Mouse (Mus musculus): Measurements from ENCODE around the gene Rnf169. TPM values are rescaled to one million over a fixed set of nuclear protein-coding genes. Genes with fewer than 3 reads are reported as not detected.

Gene Rnf169
- polyA plus RNA-seq, 1 experiment from 2014 or later, result 3.6 TPM

- no peak overlapping the region for H3K9ac ChIP-seq (ENCODE audit: low read length)
- WGBS, result 3% methylated on average over 4 of the region's 4 CpGs
- no peaks in the 10 kb centered on the region for H3K9me3 ChIP-seq (replicated peaks; ENCODE audit: control insufficient read depth, low read length)
- H3K27ac ChIP-seq (ENCODE audit: low read depth, low read length), result no peak overlapping the region
- no peak overlapping the region for H3K4me3 ChIP-seq (ENCODE audit: low read depth, low read length)
- H3K4me2 ChIP-seq (ENCODE audit: low read length), result no peak overlapping the region
- ATAC-seq, result peak; percentile 72
- H3K27me3 ChIP-seq (replicated peaks; ENCODE audit: control insufficient read depth, insufficient read depth, low read length), result no peaks in the 10 kb centered on the region
- no peaks in the 10 kb centered on the region for H3K4me1 ChIP-seq (ENCODE audit: control insufficient read depth, insufficient read depth, low read length)
- DNase-seq (ENCODE audit: low spot score), result peak; percentile 85
- no peaks in the 10 kb centered on the region for H3K36me3 ChIP-seq (ENCODE audit: control insufficient read depth, insufficient read depth, low read length)
Measured at GRCm38 (mm10) chr7:99988725-99989124, 8.5 kb upstream of the Rnf169 start.

DNA sequence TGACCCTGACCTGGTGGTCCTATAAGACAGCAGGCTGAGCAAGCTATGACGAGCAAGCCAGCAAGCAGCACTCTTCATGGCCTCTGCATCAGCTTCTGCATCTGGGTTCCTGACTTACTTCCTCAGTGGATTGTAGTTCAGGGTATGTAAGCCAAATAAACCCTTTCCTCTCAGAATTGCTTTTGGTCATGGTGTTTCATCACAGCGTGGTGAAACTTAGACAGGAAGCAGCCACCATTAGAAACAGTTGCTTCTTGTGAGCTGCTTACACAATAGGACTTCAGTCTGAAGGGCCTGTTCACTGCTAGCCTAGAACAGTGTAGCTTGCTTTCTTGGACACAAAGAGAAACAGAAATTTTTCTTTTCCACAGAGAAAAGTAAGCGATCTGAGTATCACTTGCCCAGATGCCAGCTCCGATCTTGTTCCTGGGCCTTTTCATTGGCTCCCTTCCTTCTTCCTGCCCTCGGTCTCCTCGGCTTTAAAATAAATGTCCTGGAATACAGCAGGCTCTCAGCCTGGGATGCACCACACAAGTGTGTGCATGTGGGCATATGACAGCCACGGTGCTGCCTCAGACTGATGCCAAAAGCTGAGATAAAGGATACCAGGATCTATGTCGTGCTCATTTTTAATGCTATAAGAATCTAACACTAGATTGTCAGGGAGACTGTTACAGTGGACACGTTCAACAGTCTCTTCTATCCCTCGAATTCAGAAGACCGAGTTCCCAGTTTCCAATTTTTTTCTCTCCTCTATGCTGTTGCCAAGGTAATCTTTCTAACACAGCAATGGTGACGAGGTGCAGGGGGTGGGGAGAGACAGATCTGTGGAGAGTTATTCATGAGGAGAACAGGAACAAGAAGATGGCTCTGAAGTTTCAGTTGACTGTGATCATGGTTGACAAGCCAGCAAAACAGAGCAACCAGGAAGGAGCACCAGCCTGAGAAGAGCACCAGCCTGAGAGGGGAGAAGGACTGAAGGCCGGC is 2.3 kb upstream of the Rnf169 start:
- ATAC-seq, result no peak
- DNase-seq (ENCODE audit: low spot score), result no peak
- H3K4me1 ChIP-seq (ENCODE audit: control insufficient read depth, insufficient read depth, low read length), result peaks cover 8% of the 10 kb centered on the region
- no peak overlapping the region for H3K4me2 ChIP-seq (ENCODE audit: low read length)
- H3K9me3 ChIP-seq (replicated peaks; ENCODE audit: control insufficient read depth, low read length), result no peaks in the 10 kb centered on the region
- no peaks in the 10 kb centered on the region for H3K36me3 ChIP-seq (ENCODE audit: control insufficient read depth, insufficient read depth, low read length)
- H3K9ac ChIP-seq (ENCODE audit: low read length), result no peak overlapping the region
- H3K27me3 ChIP-seq (replicated peaks; ENCODE audit: control insufficient read depth, insufficient read depth, low read length), result no peaks in the 10 kb centered on the region
- 88% methylated on average over 13 of the region's 13 CpGs for WGBS
- H3K4me3 ChIP-seq (ENCODE audit: low read depth, low read length), result no peak overlapping the region
- no peak overlapping the region for H3K27ac ChIP-seq (ENCODE audit: low read depth, low read length)

GRCm38 (mm10) chr7:99981311-99981710 is 1.1 kb upstream of the Rnf169 start:
- H3K4me2 ChIP-seq (ENCODE audit: low read length), result no peak overlapping the region
- ATAC-seq (no peak), DNase-seq (ENCODE audit: low spot score) (peak; percentile 84)
- H3K27me3 ChIP-seq (replicated peaks; ENCODE audit: control insufficient read depth, insufficient read depth, low read length), result no peaks in the 10 kb centered on the region
- H3K9ac ChIP-seq (ENCODE audit: low read length), result no peak overlapping the region
- H3K9me3 ChIP-seq (replicated peaks; ENCODE audit: control insufficient read depth, low read length), result no peaks in the 10 kb centered on the region
- H3K4me1 ChIP-seq (ENCODE audit: control insufficient read depth, insufficient read depth, low read length), result peaks cover 8% of the 10 kb centered on the region
- H3K4me3 ChIP-seq (ENCODE audit: low read depth, low read length), result no peak overlapping the region
- 0 out of 2 replicates have a peak overlapping the region, but pooled peaks have one; percentile 6 for H3K27ac ChIP-seq (ENCODE audit: low read depth, low read length)
- WGBS, result 1% methylated on average over 2 of the region's 2 CpGs
- H3K36me3 ChIP-seq (ENCODE audit: control insufficient read depth, insufficient read depth, low read length), result no peaks in the 10 kb centered on the region

DNA sequence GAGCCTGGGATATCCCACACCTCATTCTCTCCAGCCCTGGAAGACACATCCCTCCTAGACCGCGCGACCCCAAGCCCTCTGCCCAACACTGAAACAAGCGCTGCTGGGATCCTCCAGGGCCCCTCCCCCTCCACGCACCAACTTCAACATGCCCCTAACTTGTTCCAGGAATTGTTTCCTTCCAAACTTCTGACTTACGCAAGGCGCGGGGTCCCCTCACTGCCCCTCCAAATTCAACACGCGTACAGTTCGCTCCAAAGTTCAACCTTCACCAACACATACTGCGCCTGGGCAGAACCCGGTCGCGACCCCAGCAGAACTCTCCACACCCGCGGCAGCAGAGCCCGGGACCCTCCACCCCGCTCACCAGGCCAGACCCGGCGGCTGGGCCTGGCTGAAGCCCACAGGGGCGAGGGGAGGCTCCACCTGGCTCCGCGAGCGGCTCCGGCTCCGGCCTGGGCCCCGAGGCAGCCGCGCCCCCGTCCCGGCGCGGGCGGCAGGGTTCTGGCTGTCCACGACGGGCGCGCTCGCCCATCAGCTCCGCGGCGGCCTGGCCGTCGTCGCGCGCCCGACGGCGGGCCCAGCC is 609 bp downstream of the Rnf169 start:
- H3K4me2 ChIP-seq (ENCODE audit: low read length), result peak overlapping the region; percentile 77
- peaks cover 10% of the 10 kb centered on the region for H3K4me1 ChIP-seq (ENCODE audit: control insufficient read depth, insufficient read depth, low read length)
- WGBS, result 0% methylated on average over 37 of the region's 51 CpGs
- peak overlapping the region; percentile 95 for H3K4me3 ChIP-seq (ENCODE audit: low read depth, low read length)
- peak; percentile 71 for ATAC-seq
- H3K36me3 ChIP-seq (ENCODE audit: control insufficient read depth, insufficient read depth, low read length), result no peaks in the 10 kb centered on the region
- H3K9me3 ChIP-seq (replicated peaks; ENCODE audit: control insufficient read depth, low read length), result no peaks in the 10 kb centered on the region
- DNase-seq (ENCODE audit: low spot score), result peak; percentile 46
- H3K27ac ChIP-seq (ENCODE audit: low read depth, low read length), result peak overlapping the region; percentile 96
- no peaks in the 10 kb centered on the region for H3K27me3 ChIP-seq (replicated peaks; ENCODE audit: control insufficient read depth, insufficient read depth, low read length)
- H3K9ac ChIP-seq (ENCODE audit: low read length), result peak overlapping the region; percentile 95

DNA sequence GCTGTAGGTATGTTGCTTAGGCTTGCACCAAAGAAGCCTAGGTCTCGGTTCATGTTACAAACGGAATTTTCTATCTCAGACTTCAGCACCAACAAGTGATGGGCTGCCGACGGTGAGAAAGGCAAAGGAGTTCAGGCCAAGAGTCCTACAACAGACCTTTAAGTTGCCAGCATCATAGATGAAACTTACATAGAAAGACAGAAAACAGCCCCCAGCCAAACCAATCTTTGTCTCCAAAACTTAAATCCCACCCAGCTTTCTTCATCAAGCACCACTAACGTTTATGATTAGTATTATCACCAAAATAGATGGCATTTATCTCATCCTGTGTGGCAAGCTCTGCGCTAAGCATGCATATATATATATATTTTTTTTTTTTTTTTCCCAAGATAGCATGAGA is 1.2 kb downstream of the Rnf169 start:
- peaks cover 10% of the 10 kb centered on the region for H3K4me1 ChIP-seq (ENCODE audit: control insufficient read depth, insufficient read depth, low read length)
- no peak for DNase-seq (ENCODE audit: low spot score)
- H3K27ac ChIP-seq (ENCODE audit: low read depth, low read length), result no peak overlapping the region
- no peaks in the 10 kb centered on the region for H3K27me3 ChIP-seq (replicated peaks; ENCODE audit: control insufficient read depth, insufficient read depth, low read length)
- no peak for ATAC-seq
- peak overlapping the region; percentile 77 for H3K4me2 ChIP-seq (ENCODE audit: low read length)
- no peaks in the 10 kb centered on the region for H3K36me3 ChIP-seq (ENCODE audit: control insufficient read depth, insufficient read depth, low read length)
- peak overlapping the region; percentile 95 for H3K4me3 ChIP-seq (ENCODE audit: low read depth, low read length)
- no peaks in the 10 kb centered on the region for H3K9me3 ChIP-seq (replicated peaks; ENCODE audit: control insufficient read depth, low read length)
- WGBS, result 6% methylated on average over 6 of the region's 6 CpGs
- peak overlapping the region; percentile 95 for H3K9ac ChIP-seq (ENCODE audit: low read length)

DNA sequence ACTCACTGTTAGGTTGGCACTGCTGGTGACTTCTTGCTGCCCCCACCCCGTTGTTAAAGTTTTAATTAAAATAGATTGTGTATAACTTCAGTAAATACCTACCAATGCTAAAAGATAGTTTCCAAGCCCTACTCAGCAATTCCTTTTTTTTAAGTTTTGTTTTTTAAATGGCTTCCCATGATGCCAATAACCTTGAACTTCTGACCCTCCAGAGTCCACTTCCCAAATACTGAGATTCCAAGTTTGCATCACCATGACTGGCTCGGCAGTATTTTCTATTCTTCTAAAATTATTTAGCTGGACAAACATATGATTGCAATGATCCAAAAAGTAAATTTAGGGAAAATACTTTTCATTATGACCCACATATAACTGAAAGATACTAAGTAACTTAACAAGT is 2.2 kb downstream of the Rnf169 start:
- Histone ChIP-seq H3K27me3 (replicated peaks; ENCODE audit: control insufficient read depth, insufficient read depth, low read length) (no peaks in the 10 kb centered on the region), H3K9me3 (replicated peaks; ENCODE audit: control insufficient read depth, low read length) (no peaks in the 10 kb centered on the region), H3K36me3 (ENCODE audit: control insufficient read depth, insufficient read depth, low read length) (no peaks in the 10 kb centered on the region), H3K27ac (ENCODE audit: low read depth, low read length) (no peak overlapping the region), H3K4me3 (ENCODE audit: low read depth, low read length) (no peak overlapping the region), H3K4me1 (ENCODE audit: control insufficient read depth, insufficient read depth, low read length) (peaks cover 10% of the 10 kb centered on the region), H3K9ac (ENCODE audit: low read length) (no peak overlapping the region), H3K4me2 (ENCODE audit: low read length) (no peak overlapping the region)
- WGBS, result 91% methylated on average over 2 of the region's 2 CpGs
- DNase-seq (ENCODE audit: low spot score) (no peak), ATAC-seq (no peak)

DNA sequence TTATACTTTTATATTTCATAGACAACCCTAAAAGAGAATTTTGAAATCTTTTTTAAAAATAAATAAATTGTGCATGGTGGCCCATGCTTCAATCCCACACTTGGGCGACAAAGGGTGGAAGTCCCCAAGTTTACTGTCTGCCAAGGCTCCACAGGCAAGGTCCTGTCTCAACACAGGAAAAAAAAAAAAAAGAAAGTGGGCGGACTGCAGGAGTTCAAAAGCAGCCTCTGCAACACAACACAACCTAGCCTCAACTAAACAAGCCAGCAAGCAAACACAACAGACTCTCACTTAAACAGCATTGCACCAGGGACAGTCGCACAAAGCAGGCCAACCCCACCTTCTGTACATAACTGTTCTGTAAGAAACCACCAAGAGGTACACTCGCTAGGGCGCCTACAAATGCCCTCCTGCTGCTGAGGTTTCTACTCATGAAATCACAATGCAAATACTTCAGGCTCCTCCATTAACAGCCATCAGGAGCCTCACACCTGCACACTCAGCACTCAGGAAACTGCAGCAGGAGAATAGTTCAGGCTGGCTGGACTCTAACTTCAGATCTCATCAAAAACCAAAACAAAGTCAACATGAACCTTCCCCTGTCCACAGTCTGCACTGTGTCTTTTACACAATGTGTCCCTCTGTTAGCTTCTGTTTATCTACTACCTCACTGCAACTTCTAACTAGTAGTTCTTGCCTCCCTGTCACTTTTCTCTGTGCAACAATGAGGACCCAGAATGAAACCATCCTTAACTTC is 4.3 kb downstream of the Rnf169 start:
- no peak for ATAC-seq
- Histone ChIP-seq H3K9ac (ENCODE audit: low read length) (no peak overlapping the region), H3K4me3 (ENCODE audit: low read depth, low read length) (no peak overlapping the region), H3K4me2 (ENCODE audit: low read length) (no peak overlapping the region), H3K9me3 (replicated peaks; ENCODE audit: control insufficient read depth, low read length) (no peaks in the 10 kb centered on the region), H3K27ac (ENCODE audit: low read depth, low read length) (no peak overlapping the region), H3K4me1 (ENCODE audit: control insufficient read depth, insufficient read depth, low read length) (peaks cover 10% of the 10 kb centered on the region), H3K27me3 (replicated peaks; ENCODE audit: control insufficient read depth, insufficient read depth, low read length) (no peaks in the 10 kb centered on the region), H3K36me3 (ENCODE audit: control insufficient read depth, insufficient read depth, low read length) (no peaks in the 10 kb centered on the region)
- 86% methylated on average over 5 of the region's 5 CpGs for WGBS
- no peak for DNase-seq (ENCODE audit: low spot score)

GRCm38 (mm10) chr7:99974208-99974970 is 5.9 kb downstream of the Rnf169 start:
- H3K4me1 ChIP-seq (ENCODE audit: control insufficient read depth, insufficient read depth, low read length), result peaks cover 14% of the 10 kb centered on the region
- DNase-seq (ENCODE audit: low spot score), result no peak

More at GRCm38 (mm10) chr7:99974208-99974970, 5.9 kb downstream of the Rnf169 start:
- no peak overlapping the region for H3K4me2 ChIP-seq (ENCODE audit: low read length)
- H3K9ac ChIP-seq (ENCODE audit: low read length), result no peak overlapping the region
- H3K27ac ChIP-seq (ENCODE audit: low read depth, low read length), result no peak overlapping the region
- no peaks in the 10 kb centered on the region for H3K9me3 ChIP-seq (replicated peaks; ENCODE audit: control insufficient read depth, low read length)
- no peaks in the 10 kb centered on the region for H3K27me3 ChIP-seq (replicated peaks; ENCODE audit: control insufficient read depth, insufficient read depth, low read length)
- 83% methylated on average over 10 of the region's 10 CpGs for WGBS
- no peak overlapping the region for H3K4me3 ChIP-seq (ENCODE audit: low read depth, low read length)
- H3K36me3 ChIP-seq (ENCODE audit: control insufficient read depth, insufficient read depth, low read length), result no peaks in the 10 kb centered on the region
- ATAC-seq, result no peak
